Mouse (Mus musculus) C2C12 (cell line): ENCODE measurements around the gene H1foo. TPM values are rescaled to one million over a fixed set of nuclear protein-coding genes. Genes with fewer than 3 reads are reported as not detected.

ENCODE experiments used
- H3K27me3 ChIP-seq: one replicate; pipeline ENCODE4 v1.6.1; 2011; ENCODE audit not compliant: control insufficient read depth, insufficient read depth, insufficient read length
- H3K36me3 ChIP-seq: one replicate; pipeline ENCODE4 v1.6.1; 2011; ENCODE audit not compliant: control insufficient read depth, insufficient read depth
- H3K4me3 ChIP-seq: one replicate; pipeline ENCODE4 v1.5.1; 2011; ENCODE audit warnings: mild to moderate bottlenecking, control low read depth; ENCODE audit not compliant: poor library complexity, insufficient read depth, severe bottlenecking
- H3K79me2 ChIP-seq: one replicate; pipeline ENCODE4 v1.6.1; 2011; ENCODE audit not compliant: control insufficient read depth, insufficient read depth
- H3K79me3 ChIP-seq: one replicate; pipeline ENCODE4 v1.6.1; 2011; ENCODE audit warnings: low read depth, control low read depth
- H3ac ChIP-seq: one replicate; pipeline ENCODE3; 2011; ENCODE audit warnings: low read depth; ENCODE audit not compliant: control insufficient read depth, insufficient read length
- CEBPB ChIP-seq: IDR thresholded peaks from one replicate; pipeline ENCODE4 v1.6.1; 2011; ENCODE audit warnings: low read depth, mild to moderate bottlenecking, control low read depth, moderate library complexity
- CTCF ChIP-seq: IDR thresholded peaks from one replicate; pipeline ENCODE4 v1.5.1; 2011; ENCODE audit not compliant: control insufficient read depth, insufficient read depth, insufficient read length
- FOSL1 ChIP-seq: IDR thresholded peaks from one replicate; pipeline ENCODE4 v1.8.0; 2011; ENCODE audit warnings: mild to moderate bottlenecking, low read length; ENCODE audit not compliant: poor library complexity, insufficient read depth, severe bottlenecking
- MAX ChIP-seq: IDR thresholded peaks from one replicate; pipeline ENCODE4 v1.6.1; 2011; ENCODE audit warnings: mild to moderate bottlenecking, control low read depth
- MYOD1 ChIP-seq: IDR thresholded peaks from one replicate; pipeline ENCODE4 v1.6.1; 2011; ENCODE audit warnings: low read depth; ENCODE audit not compliant: control insufficient read depth, insufficient read length
- MYOG ChIP-seq: IDR thresholded peaks from one replicate; pipeline ENCODE4 v1.6.1; 2011; ENCODE audit not compliant: control insufficient read depth, insufficient read length; ENCODE audit errors: extremely low read depth
- USF1 ChIP-seq: IDR thresholded peaks from one replicate; pipeline ENCODE4 v1.6.1; 2011; ENCODE audit warnings: low read depth, mild to moderate bottlenecking, control low read depth, moderate library complexity
- polyA plus RNA-seq: library from polyadenylated mRNA; unstranded; fragments of >200 nt; fragmentation: generic; extraction: Trizol; gene quantifications from one replicate; pipeline ENCODE4 v1.2.1, GENCODE M21; 2012; ENCODE audit warnings: missing spikeins

H1foo gene
- polyA plus RNA-seq, 1 experiment: not detected

DNA sequence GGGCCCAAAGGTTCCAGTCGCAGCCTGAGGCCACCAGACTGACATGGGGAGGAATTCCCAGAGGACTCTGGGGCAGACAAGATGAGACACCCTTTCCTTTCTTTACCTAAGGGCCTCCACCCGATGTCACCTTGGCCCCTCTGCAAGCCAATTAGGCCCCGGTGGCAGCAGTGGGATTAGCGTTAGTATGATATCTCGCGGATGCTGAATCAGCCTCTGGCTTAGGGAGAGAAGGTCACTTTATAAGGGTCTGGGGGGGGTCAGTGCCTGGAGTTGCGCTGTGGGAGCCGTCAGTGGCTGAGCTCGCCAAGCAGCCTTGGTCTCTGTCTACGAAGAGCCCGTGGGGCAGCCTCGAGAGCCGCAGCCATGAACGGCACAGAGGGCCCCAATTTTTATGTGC, 13.1 kb upstream of the H1foo start, which contains the start of gene Rho:
TSS of gene Rho (plus strand) at position 110 of the 400 bp plus-strand sequence.
- TF ChIP-seq USF1 (no peak), CTCF (no peak), MAX (no peak), MYOD1 (no peak)
- no peak within 1 kb of the TSS for H3K4me3 ChIP-seq
- H3ac ChIP-seq: no peak within 1 kb of the TSS
- no peaks in the 10 kb centered on the region for H3K27me3 ChIP-seq
- no peaks in the 10 kb centered on the region for H3K79me2 ChIP-seq
- no peaks in the 10 kb centered on the region for H3K79me3 ChIP-seq
- H3K36me3 ChIP-seq: no peaks in the 10 kb centered on the region

DNA sequence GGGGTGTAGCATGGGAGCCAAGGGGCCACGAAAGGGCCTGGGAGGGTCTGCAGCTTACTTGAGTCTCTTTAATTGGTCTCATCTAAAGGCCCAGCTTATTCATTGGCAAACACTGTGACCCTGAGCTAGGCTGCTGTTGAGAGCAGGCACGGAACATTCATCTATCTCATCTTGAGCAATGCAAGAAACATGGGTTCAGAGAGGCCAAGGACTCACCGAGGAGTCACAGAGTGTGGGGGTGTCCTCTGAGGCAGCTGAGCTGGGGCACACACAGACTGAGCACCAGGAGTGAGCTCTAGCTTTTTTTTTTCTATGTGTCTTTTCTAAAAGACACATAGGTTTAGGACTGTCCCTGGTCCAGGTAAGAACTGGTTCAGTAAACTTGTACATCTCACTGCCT, 12.3 kb upstream of the H1foo start:
- no peaks in the 10 kb centered on the region for H3K79me2 ChIP-seq
- no peaks in the 10 kb centered on the region for H3K27me3 ChIP-seq
- TF ChIP-seq MYOD1 (no peak), MYOG (no peak), MAX (no peak), USF1 (no peak), FOSL1 (no peak)
- no peaks in the 10 kb centered on the region for H3K79me3 ChIP-seq
- H3ac ChIP-seq: no peak overlapping the region
- no peaks in the 10 kb centered on the region for H3K36me3 ChIP-seq
- H3K4me3 ChIP-seq: no peak overlapping the region

DNA sequence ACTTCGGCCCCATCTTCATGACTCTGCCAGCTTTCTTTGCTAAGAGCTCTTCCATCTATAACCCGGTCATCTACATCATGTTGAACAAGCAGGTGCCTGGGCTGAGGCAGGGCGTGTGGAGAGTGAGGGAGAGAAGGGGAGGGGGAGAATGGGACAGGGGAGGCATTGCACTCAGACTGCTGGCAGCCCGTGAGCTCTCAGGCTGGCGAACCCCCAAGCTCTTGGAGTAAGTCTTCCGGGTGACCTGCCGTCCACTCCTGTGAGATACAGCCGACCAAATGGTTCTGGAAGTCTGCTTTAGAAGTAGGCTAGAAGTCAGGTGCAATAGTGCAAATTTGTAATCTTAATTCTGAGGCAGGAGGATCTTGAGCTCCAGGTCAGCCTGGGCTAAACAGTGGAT, 9.2 kb upstream of the H1foo start:
- H3ac ChIP-seq: no peak overlapping the region
- no peaks in the 10 kb centered on the region for H3K79me2 ChIP-seq
- H3K36me3 ChIP-seq: no peaks in the 10 kb centered on the region
- TF ChIP-seq CTCF (no peak), MYOD1 (no peak), CEBPB (no peak), MYOG (no peak), MAX (no peak), FOSL1 (no peak), USF1 (no peak)
- no peaks in the 10 kb centered on the region for H3K27me3 ChIP-seq
- H3K79me3 ChIP-seq: no peaks in the 10 kb centered on the region
- H3K4me3 ChIP-seq: no peak overlapping the region

DNA sequence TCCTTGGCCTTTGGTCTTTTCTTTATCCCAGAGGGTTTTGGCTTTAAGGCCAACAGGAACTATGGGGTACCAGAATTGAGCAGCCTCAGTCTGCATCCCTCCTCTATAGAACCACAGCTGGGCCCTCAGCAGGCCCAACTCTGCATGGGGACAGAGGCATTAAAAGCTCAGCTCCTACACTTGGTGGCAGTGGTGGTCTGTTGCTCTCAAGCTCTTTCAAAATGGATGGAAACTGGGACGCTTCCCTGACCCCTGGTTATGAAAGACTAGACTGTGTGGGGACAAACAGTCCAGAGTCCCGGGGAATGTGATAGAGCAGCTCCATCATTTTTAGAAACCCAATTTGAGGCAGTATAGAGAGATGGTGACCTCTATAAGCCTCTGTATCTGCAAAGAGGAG, 6.7 kb upstream of the H1foo start:
- Histone ChIP-seq H3K36me3 (no peaks in the 10 kb centered on the region), H3K79me2 (no peaks in the 10 kb centered on the region), H3ac (no peak overlapping the region), H3K79me3 (no peaks in the 10 kb centered on the region), H3K4me3 (no peak overlapping the region), H3K27me3 (no peaks in the 10 kb centered on the region)
- TF ChIP-seq MAX: no peak
- no peak for TF ChIP-seq USF1
- no peak for TF ChIP-seq FOSL1
- no peak for TF ChIP-seq MYOG
- TF ChIP-seq MYOD1: no peak
- no peak for TF ChIP-seq CEBPB
- TF ChIP-seq CTCF: no peak

DNA sequence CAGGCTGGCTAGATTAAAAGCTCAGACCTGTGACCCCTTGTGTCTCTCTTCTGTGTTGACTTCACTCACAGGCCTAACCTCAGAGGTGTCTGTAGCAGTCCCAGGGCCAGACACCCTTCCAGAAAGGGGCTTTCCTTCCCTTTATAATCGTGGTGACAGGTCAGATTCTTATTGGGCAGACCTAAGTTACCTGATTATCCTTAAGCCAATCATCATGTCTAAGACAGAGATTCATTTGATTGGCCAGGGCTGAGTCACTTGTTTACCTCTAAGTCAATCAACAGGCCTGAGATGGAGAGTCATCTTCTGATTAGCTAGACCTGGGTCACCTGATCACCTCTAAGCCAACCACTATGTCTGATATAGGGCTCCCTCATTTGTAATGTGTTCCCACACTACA, 5.9 kb upstream of the H1foo start:
- H3K27me3 ChIP-seq: no peaks in the 10 kb centered on the region
- no peaks in the 10 kb centered on the region for H3K79me3 ChIP-seq
- no peaks in the 10 kb centered on the region for H3K79me2 ChIP-seq
- no peaks in the 10 kb centered on the region for H3K36me3 ChIP-seq
- no peak overlapping the region for H3ac ChIP-seq
- no peak overlapping the region for H3K4me3 ChIP-seq
- no peak for TF ChIP-seq MAX
- TF ChIP-seq MYOG: no peak
- TF ChIP-seq USF1: no peak
- no peak for TF ChIP-seq FOSL1
- no peak for TF ChIP-seq CEBPB
- no peak for TF ChIP-seq CTCF
- no peak for TF ChIP-seq MYOD1

DNA sequence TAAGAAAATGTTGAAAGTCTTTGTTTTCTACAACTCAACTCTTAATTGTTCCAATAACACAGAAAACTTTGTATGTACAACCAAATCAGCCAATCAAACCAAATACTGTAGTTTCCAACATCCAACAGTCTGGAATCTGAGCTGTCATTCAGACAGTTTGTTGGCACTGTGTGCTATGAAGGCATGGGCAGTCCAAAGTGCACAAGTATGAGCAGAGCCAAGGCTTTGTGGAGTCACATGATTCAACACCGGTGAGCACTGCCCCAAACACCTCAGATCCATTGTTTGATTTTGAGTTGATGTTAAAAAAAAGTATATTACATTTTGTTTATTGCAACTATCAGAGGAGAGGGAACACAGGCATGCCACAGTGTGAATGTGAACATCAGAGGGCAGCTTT, 4.1 kb upstream of the H1foo start:
- no peaks in the 10 kb centered on the region for H3K36me3 ChIP-seq
- no peak for TF ChIP-seq MYOG
- no peak for TF ChIP-seq CEBPB
- TF ChIP-seq CTCF: no peak
- TF ChIP-seq FOSL1: no peak
- H3K79me3 ChIP-seq: no peaks in the 10 kb centered on the region
- H3K79me2 ChIP-seq: no peaks in the 10 kb centered on the region
- H3K4me3 ChIP-seq: no peak overlapping the region
- H3K27me3 ChIP-seq: no peaks in the 10 kb centered on the region
- no peak overlapping the region for H3ac ChIP-seq
